Mouse (Mus musculus): Measurements from ENCODE around the gene Prrg2.

GRCm38 (mm10) chr7:45098541-45099240 lies 36.2 kb upstream of the Prrg2 start:
- TF ChIP-seq ZNF384 (IDR thresholded peaks at IDR 0.05; ENCODE audit: low read depth, low read length), result no peak
- no peak for TF ChIP-seq CHD2 (IDR thresholded peaks at IDR 0.05; ENCODE audit: low read depth, low read length)
- no peak for TF ChIP-seq ZC3H11A (IDR thresholded peaks at IDR 0.05; ENCODE audit: borderline replicate concordance, low read depth, low read length)
